Mouse (Mus musculus): ENCODE data around the gene Fgd3.

DNA sequence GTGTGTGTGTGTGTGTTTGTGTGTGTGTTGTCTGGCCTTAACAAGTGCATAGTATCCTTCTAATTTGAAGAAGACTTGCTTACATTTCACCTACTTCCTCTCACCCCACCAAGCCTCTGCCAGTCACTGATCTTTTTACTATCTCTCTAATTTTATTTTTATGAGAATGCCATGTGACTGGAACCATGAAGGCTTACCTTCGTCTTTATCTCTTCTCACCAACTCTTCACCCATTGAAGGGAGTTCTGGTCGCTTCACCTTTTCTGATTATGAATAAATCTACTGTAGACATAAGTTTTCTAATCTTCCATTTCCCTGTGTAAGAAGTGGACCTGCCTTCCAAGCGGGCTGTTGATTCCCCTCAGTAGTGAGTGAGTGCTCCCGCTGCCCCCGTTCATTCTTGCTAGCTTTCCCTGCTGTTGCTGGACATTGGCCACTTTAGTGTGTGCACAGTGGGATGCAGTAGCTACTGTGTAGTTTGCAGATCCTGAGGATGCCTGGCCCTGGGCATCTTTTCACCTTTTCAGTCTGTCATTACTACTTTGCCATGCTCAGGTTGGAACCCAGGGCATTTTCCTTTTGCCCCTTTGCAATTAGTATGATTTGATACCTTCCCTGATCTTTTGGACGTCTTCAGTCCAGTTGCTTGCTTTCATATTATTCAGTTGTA is 29.9 kb upstream of the Fgd3 start:
- TF ChIP-seq CTCF (IDR thresholded peaks at IDR 0.05; ENCODE audit: low read depth): no peak
- no peak for TF ChIP-seq EP300 (optimal IDR thresholded peaks at IDR 0.05)
